Mouse (Mus musculus) bone marrow, adult 2 months (tissue): ENCODE data around the gene Irgm2. TPM values are rescaled to one million over a fixed set of nuclear protein-coding genes. Genes with fewer than 3 reads are reported as not detected.
A peak's percentile ranks its signal among the peaks of the same experiment; 100 is the strongest.
"Not testable (repeated sequence)": the region's sequence is repeated elsewhere in the genome, so short reads cannot be mapped to it uniquely, and the experiment has no call there.

ENCODE experiments used
- H3K27ac ChIP-seq: fragments of 200-500 bp; 2 replicates; pipeline ENCODE4 v1.5.1; 2012; ENCODE audit warnings: low read depth, mild to moderate bottlenecking, control low read depth, inconsistent platforms, low read length; ENCODE audit not compliant: control insufficient read depth, poor library complexity, insufficient read depth
- H3K4me1 ChIP-seq: fragments of 200-500 bp; 2 replicates; pipeline ENCODE4 v1.6.1; 2011; ENCODE audit warnings: low read length; ENCODE audit not compliant: control insufficient read depth, insufficient read depth
- H3K4me3 ChIP-seq: fragments of 200-500 bp; replicated peaks from 2 replicates; pipeline ENCODE3; 2011; ENCODE audit warnings: mild to moderate bottlenecking, low read depth, low read length, control low read depth; ENCODE audit not compliant: control insufficient read depth
- CTCF ChIP-seq: fragments of 200-500 bp; IDR thresholded peaks from 2 replicates; pipeline ENCODE4 v1.5.1; 2011; ENCODE audit warnings: low read length, control low read depth; ENCODE audit not compliant: control insufficient read depth, insufficient read depth
- POLR2A ChIP-seq: fragments of 200-500 bp; IDR thresholded peaks from 2 replicates; pipeline ENCODE4 v1.6.1; 2011; ENCODE audit warnings: low read depth, mild to moderate bottlenecking, control low read depth, low read length, borderline replicate concordance; ENCODE audit not compliant: control insufficient read depth
- WGBS: fragments of 180-500 bp; shearing (Covaris S2); methylation state at CpG from one replicate; pipeline ENCODE4 v1.1.7; 2018; 5-methylcytosine and 5-hydroxymethylcytosine counted together
- polyA plus RNA-seq: library from polyadenylated mRNA; stranded (reverse); fragments of >200 nt; gene quantifications from 2 replicates; pipeline ENCODE4 v1.2.4, GENCODE M21; 2011; ENCODE audit warnings: low replicate concordance; ENCODE audit not compliant: missing spikeins, insufficient read depth, insufficient read length

Gene Irgm2
- polyA plus RNA-seq: 5.2 and 7.0 TPM in 2 replicates

DNA sequence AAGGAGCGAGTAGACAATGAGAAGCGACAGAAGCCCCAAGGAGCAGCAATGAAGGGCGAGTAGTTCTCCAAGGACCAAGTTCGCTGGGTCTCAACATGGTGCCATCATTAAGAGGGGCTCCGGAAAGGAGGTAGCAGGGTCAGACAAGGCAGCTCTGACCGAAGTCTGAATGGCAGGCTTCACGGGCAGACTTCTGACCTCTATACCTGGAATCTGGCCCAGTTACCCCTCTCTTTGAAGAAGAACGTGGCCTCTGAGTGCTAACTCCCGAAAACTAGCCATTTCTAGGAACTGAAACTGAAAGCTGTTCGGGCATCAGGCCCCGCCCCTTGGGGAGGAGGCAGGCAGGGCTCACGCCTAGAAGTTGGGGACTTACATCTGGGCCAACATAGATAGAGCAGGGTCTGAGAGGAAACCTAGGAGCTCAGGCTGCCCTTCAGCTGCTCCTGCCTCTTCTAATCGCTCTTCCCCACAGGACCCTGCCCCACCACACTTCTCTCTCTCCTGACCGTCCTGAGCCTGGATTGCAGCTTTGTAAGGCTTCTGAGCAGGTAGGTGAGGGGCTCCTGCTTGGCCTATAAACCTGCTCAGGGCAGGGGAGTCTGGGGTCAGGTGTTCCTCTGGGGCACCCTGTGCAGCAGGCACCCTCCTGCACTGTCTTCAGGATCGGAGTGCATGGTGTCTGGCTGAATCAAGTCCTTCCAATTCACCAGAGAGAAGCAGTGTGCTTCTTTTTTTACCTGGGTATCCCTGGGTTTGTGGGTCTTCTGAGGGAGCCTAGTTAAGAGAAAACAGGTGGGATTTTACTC, at the start of gene Irgm2, which contains the start of gene Igtp:
Gene Irgm2, plus strand, starts transcription at position 390 of the 809 bp plus-strand sequence.
Gene Igtp, plus strand, starts transcription at position 328 of the 809 bp plus-strand sequence.
- peak within 1 kb of the TSS; percentile 96 for H3K4me3 ChIP-seq
- H3K27ac ChIP-seq: peak within 1 kb of the TSS; percentile 93
- not testable (repeated sequence) for H3K4me1 ChIP-seq
- under 1% methylated on average over 14 of the region's 15 CpGs for WGBS

DNA sequence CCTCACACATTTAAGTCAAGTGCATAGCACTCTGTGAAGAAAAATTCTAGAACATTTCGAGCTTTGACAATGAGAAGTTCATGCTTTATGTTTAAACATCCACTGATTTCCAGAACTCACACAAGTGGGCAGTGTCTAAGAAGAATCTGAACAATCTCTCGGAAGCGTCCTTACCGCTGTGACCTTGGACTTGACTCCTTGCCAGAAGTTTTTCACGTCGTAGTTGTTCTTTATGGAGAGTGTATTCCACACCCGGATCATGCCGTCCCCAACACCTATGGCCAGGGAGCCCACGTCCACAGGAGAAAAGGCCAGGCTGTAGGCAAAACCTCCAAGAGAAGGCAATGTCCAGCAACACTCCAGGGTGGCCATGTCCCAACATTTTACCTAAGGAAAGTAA, 44.0 kb upstream of the Irgm2 start:
- no peak overlapping the region for H3K4me3 ChIP-seq
- no peaks in the 10 kb centered on the region for H3K4me1 ChIP-seq
- no peak overlapping the region for H3K27ac ChIP-seq
- TF ChIP-seq CTCF: no peak
- no peak for TF ChIP-seq POLR2A
- WGBS: 92% methylated on average over 9 of the region's 9 CpGs

DNA sequence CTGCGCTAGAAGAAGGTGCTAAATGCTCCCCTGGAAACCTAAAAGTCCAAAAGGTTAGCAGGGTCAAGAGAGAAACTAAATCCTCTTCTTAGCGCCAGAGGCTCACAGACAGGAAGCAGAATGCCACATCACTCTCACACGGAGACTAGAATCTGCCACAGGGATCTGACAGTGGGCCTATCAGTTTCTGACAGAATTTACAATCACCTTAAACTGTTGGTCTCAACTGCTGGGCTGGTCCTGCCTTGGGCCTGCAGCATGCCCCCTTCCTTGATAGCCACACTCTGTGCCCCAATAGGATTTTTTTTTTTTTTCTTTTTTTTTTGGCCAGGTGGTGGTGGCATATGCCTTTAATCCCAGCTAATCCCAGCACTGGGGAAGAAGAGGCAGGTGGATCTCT, 42.5 kb upstream of the Irgm2 start:
- Histone ChIP-seq H3K4me3 (no peak overlapping the region), H3K4me1 (no peaks in the 10 kb centered on the region), H3K27ac (no peak overlapping the region)
- 59% methylated on average over 3 of the region's 3 CpGs for WGBS
- TF ChIP-seq CTCF (no peak), POLR2A (no peak)

DNA sequence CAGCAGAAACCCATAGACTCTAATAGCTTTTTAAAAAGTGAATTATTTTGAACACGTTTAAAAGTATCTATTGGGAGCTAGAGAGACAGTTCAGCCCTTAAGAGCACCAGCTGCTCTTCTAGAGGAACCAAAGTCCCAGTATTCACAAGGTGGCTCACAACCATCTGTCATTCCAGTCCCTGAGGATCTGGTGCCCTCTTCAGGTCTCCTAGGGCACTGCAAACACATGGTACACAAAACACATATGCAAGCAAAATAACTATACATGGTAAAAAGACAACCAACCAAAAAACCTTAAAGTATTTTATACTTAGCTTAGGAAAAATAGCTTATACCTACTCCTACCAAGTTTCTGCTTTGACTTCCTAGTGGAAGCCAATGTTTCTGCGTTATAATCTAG, 34.3 kb upstream of the Irgm2 start:
- Histone ChIP-seq H3K27ac (no peak overlapping the region), H3K4me3 (no peak overlapping the region), H3K4me1 (no peaks in the 10 kb centered on the region)
- TF ChIP-seq CTCF: peak; percentile 38; the same call in 1 of the 2 replicates
- TF ChIP-seq POLR2A: no peak
- WGBS: 93% methylated on average over 2 of the region's 2 CpGs

DNA sequence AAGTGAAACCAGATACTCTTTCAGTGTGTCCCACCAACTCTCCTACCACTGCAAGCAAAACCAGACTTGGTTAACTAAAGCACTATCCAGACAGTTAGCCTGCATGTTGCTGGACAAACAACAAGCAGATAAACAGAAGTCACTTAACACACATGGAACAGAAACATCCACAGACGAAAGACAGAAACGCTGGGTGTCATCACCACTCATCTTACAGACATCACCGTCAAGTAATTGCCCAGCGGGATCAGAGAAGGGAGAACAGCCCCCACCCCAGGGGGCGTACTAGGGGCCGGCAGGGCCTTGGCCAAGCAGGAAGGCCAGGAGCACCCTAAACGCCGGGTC, 31.6 kb upstream of the Irgm2 start:
- TF ChIP-seq CTCF (no peak), POLR2A (no peak)
- peak overlapping the region; percentile 73; the same call in 1 of the 2 replicates for H3K27ac ChIP-seq
- H3K4me3 ChIP-seq: peak overlapping the region; percentile 86
- H3K4me1 ChIP-seq: peaks cover 1% of the 10 kb centered on the region
- WGBS: under 1% methylated on average over 8 of the region's 8 CpGs

DNA sequence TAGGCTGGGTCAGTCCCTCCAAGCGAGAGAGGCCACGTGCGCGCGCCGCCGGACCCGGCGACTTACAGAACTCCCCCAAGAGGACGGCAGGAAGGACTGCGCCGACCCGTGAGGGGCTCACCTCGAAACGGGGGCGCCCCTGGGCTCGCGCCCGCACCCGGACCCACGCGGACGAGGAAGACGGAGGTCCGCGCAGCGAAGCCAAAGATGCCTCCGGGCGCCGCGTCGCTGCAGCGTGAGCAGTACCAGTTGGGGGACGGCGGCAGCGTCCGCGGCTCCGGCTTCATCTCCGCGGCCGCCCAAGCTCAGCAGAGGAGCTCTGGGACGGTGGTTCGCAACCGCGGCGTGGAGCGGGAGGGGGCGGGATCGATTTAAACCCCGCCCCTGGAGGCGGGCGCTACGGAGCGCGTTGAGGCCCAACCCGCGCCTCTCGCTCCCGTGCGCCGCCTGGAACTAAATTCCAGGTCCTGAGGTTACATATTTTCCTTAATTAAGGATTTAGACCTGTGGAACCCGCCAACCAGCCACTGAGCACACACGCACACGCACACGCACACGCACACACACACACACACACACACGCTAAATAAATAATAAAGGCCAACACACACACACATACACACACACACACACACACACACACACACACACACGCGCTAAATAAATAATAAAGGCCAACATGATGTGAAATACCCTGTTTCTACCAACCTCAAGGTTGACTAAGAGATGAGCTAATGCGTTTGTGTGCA, 31.1 kb upstream of the Irgm2 start, which contains the start of gene Gemin5:
Gene Gemin5, minus strand, starts transcription at position 373 of the 749 bp plus-strand sequence.
- WGBS: under 1% methylated on average over 71 of the region's 71 CpGs
- no peak for TF ChIP-seq CTCF
- peak; percentile 49; the same call in 1 of the 2 replicates for TF ChIP-seq POLR2A
- Histone ChIP-seq H3K4me3 (peak within 1 kb of the TSS; percentile 86), H3K4me1 (peaks cover 1% of the 10 kb centered on the region), H3K27ac (peak within 1 kb of the TSS; percentile 73)

DNA sequence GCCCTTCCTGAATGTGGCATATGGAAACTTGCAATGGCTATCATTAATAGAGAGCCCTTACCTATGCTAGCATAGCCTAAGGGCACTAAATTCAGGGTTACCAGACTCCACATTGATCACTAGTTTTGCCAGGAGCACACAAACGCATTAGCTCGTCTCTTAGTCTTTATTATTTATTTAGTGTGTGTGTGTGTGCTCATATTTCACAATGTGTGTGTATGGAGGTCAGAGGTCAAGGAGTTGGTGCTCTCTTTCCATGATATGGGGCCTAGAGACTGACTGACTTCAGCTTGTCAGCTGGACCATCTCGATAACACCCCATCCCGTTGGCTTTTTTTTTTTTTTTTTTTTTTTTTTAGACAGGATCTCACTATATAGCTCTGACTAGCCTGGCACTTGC, 29.8 kb upstream of the Irgm2 start:
- 82% methylated on average over 4 of the region's 4 CpGs for WGBS
- Histone ChIP-seq H3K4me1 (peaks cover 1% of the 10 kb centered on the region), H3K4me3 (no peak overlapping the region), H3K27ac (no peak overlapping the region)
- no peak for TF ChIP-seq POLR2A
- no peak for TF ChIP-seq CTCF

DNA sequence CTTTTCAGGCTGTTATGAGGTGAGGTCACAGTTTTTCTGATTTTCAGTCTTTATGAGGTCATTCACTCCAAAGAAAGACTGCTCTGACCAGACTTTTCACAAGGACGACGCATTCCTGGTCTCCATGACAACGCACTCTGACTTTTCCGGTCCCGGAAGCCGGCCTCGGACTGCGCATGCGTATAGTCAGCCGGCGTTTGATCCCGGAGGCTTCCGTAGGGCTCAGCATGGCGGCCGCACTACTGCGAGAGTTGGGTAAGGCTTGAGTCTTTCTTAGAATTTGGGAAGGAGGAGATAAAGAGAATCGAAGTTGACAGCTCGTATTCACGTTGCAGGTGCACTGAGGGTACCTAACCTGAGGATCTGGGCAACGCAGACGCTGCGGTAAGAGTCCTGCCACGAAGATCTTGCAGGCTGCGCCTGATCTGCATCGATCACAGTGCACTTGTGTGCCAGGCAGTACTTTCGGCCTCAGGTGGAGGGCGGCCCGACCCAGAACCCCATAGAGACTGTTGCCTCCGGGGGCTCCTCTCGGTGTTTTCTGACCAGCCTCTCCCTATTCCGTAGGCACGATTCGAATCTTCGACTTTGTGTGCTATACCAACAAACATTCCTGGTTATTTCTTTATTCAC, 27.8 kb upstream of the Irgm2 start, which contains the start of gene Mrpl22:
Gene Mrpl22, plus strand, starts transcription at position 203 of the 633 bp plus-strand sequence.
- Histone ChIP-seq H3K4me3 (peak within 1 kb of the TSS; percentile 84), H3K27ac (peak within 1 kb of the TSS; percentile 8; the same call in 1 of the 2 replicates), H3K4me1 (peaks cover 1% of the 10 kb centered on the region)
- under 1% methylated on average over 34 of the region's 34 CpGs for WGBS
- no peak for TF ChIP-seq CTCF
- peak; percentile 44; the same call in 1 of the 2 replicates for TF ChIP-seq POLR2A
